Mouse (Mus musculus) c-Kit-positive CD71-positive TER-119-positive erythroid progenitor cells, embryonic 14.5 days (primary cell): ENCODE results near the gene Rc3h1.
"Not testable (repeated sequence)": the region's sequence is repeated elsewhere in the genome, so short reads cannot be mapped to it uniquely, and the experiment has no call there.

Source experiments
- DNase-seq: peaks from one replicate; pipeline ENCODE4 v3.0.0-alpha.2; 2013; ENCODE audit warnings: low spot score

Rc3h1 gene

GRCm38 (mm10) chr1:160963199-160963598 lies 57.0 kb downstream of the Rc3h1 start:
- DNase-seq: no peak

GRCm38 (mm10) chr1:160967268-160967667 lies 61.0 kb downstream of the Rc3h1 start:
- no peak for DNase-seq

GRCm38 (mm10) chr1:160968643-160969042 lies 62.4 kb downstream of the Rc3h1 start:
- no peak for DNase-seq

GRCm38 (mm10) chr1:160978071-160978735 lies 72.0 kb downstream of the Rc3h1 start, which contains the start of gene Serpinc1:
Gene Serpinc1 (plus strand): TSS chr1:160978585.
- DNase-seq: no peak

- no peak for DNase-seq
These were observed 73.8 kb downstream of the Rc3h1 start for GRCm38 (mm10) chr1:160980021-160980420.

- no peak for DNase-seq
These were observed 74.5 kb downstream of the Rc3h1 start for GRCm38 (mm10) chr1:160980537-160981234.

- no peak for DNase-seq
These were observed 75.1 kb downstream of the Rc3h1 start for GRCm38 (mm10) chr1:160981337-160981736.

- DNase-seq: no peak
These were observed 76.7 kb downstream of the Rc3h1 start for GRCm38 (mm10) chr1:160982887-160983286.

- DNase-seq: not testable (repeated sequence)
These were observed 78.5 kb downstream of the Rc3h1 start for GRCm38 (mm10) chr1:160984731-160985130.

- DNase-seq: no peak
These were observed 79.3 kb downstream of the Rc3h1 start for GRCm38 (mm10) chr1:160985477-160985876.

GRCm38 (mm10) chr1:160986881-160987635 lies 80.8 kb downstream of the Rc3h1 start:
- no peak for DNase-seq

GRCm38 (mm10) chr1:160989395-160989794 lies 83.2 kb downstream of the Rc3h1 start:
- no peak for DNase-seq

- no peak for DNase-seq
These were observed 87.6 kb downstream of the Rc3h1 start for GRCm38 (mm10) chr1:160993851-160994250.

- DNase-seq: no peak
These were observed 98.7 kb downstream of the Rc3h1 start for GRCm38 (mm10) chr1:161004942-161005341.

- DNase-seq: no peak
These were observed 99.3 kb downstream of the Rc3h1 start for GRCm38 (mm10) chr1:161005526-161005925.

- DNase-seq: no peak
These were observed 100.3 kb downstream of the Rc3h1 start for GRCm38 (mm10) chr1:161006471-161006870.

- DNase-seq: no peak
These were observed 101.8 kb downstream of the Rc3h1 start for GRCm38 (mm10) chr1:161008038-161008437.

- DNase-seq: no peak
These were observed 104.2 kb downstream of the Rc3h1 start for GRCm38 (mm10) chr1:161010436-161010835.

GRCm38 (mm10) chr1:161016378-161016777 lies 110.2 kb downstream of the Rc3h1 start:
- DNase-seq: no peak

- DNase-seq: no peak
These were observed 113.8 kb downstream of the Rc3h1 start for GRCm38 (mm10) chr1:161020051-161020450.
